Mouse (Mus musculus) intestine, postnatal 0 days (tissue): Measurements from ENCODE around the gene Rhbdf2. TPM values are rescaled to one million over a fixed set of nuclear protein-coding genes. Genes with fewer than 3 reads are reported as not detected.
"Not testable (repeated sequence)": the region's sequence is repeated elsewhere in the genome, so short reads cannot be mapped to it uniquely, and the experiment has no call there.

Experiments used
- ATAC-seq: fragments of 200-750 bp; cut with Nextera tagmentation; 2 replicates; pipeline ENCODE4 v1.8.0; 2017; ENCODE audit warnings: mild to moderate bottlenecking, moderate TSS enrichment, moderate library complexity
- H3K27ac ChIP-seq: fragments of 300-500 bp; sonication (generic); 2 replicates; pipeline ENCODE4 v1.5.1; 2014; ENCODE audit warnings: mild to moderate bottlenecking, low read depth, low read length, moderate library complexity
- H3K27me3 ChIP-seq: fragments of 300-500 bp; sonication (generic); replicated peaks from 2 replicates; pipeline ENCODE4 v1.6.1; 2014; ENCODE audit warnings: low read length, mixed read lengths; ENCODE audit not compliant: control insufficient read depth, insufficient read depth
- H3K36me3 ChIP-seq: fragments of 300-500 bp; sonication (generic); 2 replicates; pipeline ENCODE4 v1.6.1; 2014; ENCODE audit warnings: mild to moderate bottlenecking, moderate library complexity; ENCODE audit not compliant: control insufficient read depth, insufficient read depth
- H3K4me1 ChIP-seq: fragments of 300-500 bp; sonication (generic); replicated peaks from 2 replicates; pipeline ENCODE4 v1.6.1; 2014; ENCODE audit warnings: antibody characterized with exemption, low read length, mixed read lengths; ENCODE audit not compliant: control insufficient read depth, insufficient read depth
- H3K4me2 ChIP-seq: fragments of 300-500 bp; sonication (generic); replicated peaks from 2 replicates; pipeline ENCODE4 v1.6.1; 2014; ENCODE audit warnings: low read depth, mild to moderate bottlenecking, moderate library complexity
- H3K4me3 ChIP-seq: fragments of 300-500 bp; sonication (generic); 2 replicates; pipeline ENCODE4 v1.5.1; 2014; ENCODE audit warnings: low read depth, low read length
- H3K9ac ChIP-seq: fragments of 300-500 bp; sonication (generic); 2 replicates; pipeline ENCODE4 v1.6.1; 2014; ENCODE audit warnings: mild to moderate bottlenecking, low read depth, low read length
- H3K9me3 ChIP-seq: fragments of 300-500 bp; sonication (generic); 2 replicates; pipeline ENCODE4 v1.6.1; 2016; ENCODE audit warnings: mixed run types; ENCODE audit not compliant: control insufficient read depth
- CTCF ChIP-seq: sonication (generic); IDR thresholded peaks from 2 replicates; pipeline ENCODE4 v1.5.1; 2016; ENCODE audit warnings: low read depth, mild to moderate bottlenecking, control low read depth, antibody characterized with exemption, moderate library complexity
- WGBS: fragments of 180-500 bp; shearing (Covaris S2); extraction: QIAGEN DNeasy Blood & Tissue Kit; methylation state at CpG from one replicate; pipeline ENCODE4 v1.1.7; 2014; 5-methylcytosine and 5-hydroxymethylcytosine counted together
- polyA plus RNA-seq: library from polyadenylated mRNA; unstranded; fragments of >200 nt; fragmentation: Nextera tagmentation; extraction: Ambion mirVana; gene quantifications from 2 replicates; pipeline ENCODE4 v1.2.1, GENCODE M21; 2015

The Rhbdf2 gene
- polyA plus RNA-seq, 1 experiment from 2014 or later = 7.6 TPM

DNA sequence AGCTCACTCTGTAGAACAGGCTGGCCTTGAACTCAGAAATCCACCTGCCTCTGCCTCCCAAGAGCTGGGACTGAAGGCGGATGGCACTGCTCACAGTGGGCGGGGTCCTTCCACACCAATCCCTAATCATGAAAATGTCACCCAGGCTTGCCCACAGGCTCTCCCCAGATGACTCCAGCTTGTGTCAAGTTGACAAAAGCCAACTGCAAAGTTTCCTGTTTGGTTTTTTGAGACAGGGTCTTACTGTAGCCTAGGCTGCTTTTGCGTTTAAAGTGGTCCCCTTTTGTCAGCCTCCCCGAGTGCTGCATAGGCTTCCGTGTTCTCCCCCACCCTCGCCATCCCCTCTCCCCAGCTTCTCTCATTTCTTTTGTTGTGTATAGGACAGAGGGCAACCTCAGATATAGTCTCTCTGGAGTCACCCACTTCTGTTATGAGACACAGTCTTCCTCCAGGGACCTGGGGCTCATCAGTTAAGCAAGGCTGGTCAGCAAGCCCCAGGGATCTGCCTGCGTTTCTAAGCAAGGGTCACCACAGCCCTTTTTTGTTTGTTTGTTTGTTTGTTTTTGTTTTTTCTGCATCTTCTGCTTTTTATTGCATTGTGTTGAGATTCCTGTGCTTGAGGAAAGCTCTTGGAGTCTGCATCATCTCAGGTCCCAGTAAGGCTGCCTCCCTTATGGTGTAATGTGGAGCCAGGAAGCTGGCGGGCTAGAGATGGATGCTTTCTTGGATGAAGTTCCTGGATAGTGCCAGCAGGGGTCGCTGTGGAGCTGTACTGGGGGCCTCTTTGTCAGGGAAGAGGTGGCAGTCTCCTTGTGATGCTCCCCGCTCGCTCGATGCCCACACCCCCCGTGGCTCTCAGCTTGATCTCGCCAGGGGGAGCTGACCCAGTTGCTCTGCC, 16.1 kb upstream of the Rhbdf2 start:
- peak; percentile 98 for TF ChIP-seq CTCF
- ATAC-seq = peak; percentile 50; the same call in 1 of the 2 replicates

DNA sequence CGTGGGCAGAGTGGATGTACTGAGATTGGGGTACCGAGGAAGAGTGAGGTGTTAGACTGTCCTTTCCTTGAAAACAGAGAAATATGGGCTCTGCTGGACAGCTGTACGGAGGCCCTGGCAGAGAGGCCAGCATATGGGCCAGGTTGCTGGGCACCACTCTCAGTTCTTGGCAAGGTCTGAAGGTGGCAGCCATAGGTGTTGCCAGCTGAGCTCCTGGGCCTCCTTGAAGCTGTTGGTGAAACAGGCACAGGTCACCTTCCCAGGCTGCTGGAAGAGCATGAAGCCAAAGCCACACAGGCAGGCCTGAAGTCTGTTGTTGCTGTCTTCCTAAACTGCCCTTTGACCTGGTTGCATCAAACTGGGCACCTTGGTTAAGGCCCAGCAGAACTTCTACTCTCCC, 14.9 kb upstream of the Rhbdf2 start:
- no peak overlapping the region for H3K4me3 ChIP-seq
- WGBS = 71% methylated on average over 3 of the region's 3 CpGs
- no peak for ATAC-seq
- TF ChIP-seq CTCF = no peak
- no peaks in the 10 kb centered on the region for H3K4me1 ChIP-seq
- H3K27ac ChIP-seq = no peak overlapping the region
- H3K9ac ChIP-seq = no peak overlapping the region
- H3K27me3 ChIP-seq = peaks cover 3% of the 10 kb centered on the region; the same call in 1 of the 2 replicates
- H3K4me2 ChIP-seq = no peak overlapping the region
- no peaks in the 10 kb centered on the region for H3K36me3 ChIP-seq
- H3K9me3 ChIP-seq = no peaks in the 10 kb centered on the region

More for the DNA sequence above, 16.1 kb upstream of the Rhbdf2 start:
- H3K9me3 ChIP-seq = no peaks in the 10 kb centered on the region
- peaks cover 3% of the 10 kb centered on the region; the same call in 1 of the 2 replicates for H3K27me3 ChIP-seq
- 34% methylated on average over 14 of the region's 14 CpGs for WGBS
- no peaks in the 10 kb centered on the region for H3K36me3 ChIP-seq
- no peak overlapping the region for H3K27ac ChIP-seq
- no peak overlapping the region for H3K4me3 ChIP-seq
- no peak overlapping the region for H3K9ac ChIP-seq
- 0 out of 2 replicates have a peak, but pooled peaks cover 2% of the 10 kb centered on the region for H3K4me1 ChIP-seq
- 0 out of 2 replicates have a peak overlapping the region, but pooled peaks have one; percentile 17 for H3K4me2 ChIP-seq

- peak; percentile 64 for TF ChIP-seq CTCF
- H3K4me1 ChIP-seq = no peaks in the 10 kb centered on the region
- no peak overlapping the region for H3K9ac ChIP-seq
- WGBS = 54% methylated on average over 5 of the region's 5 CpGs
- H3K4me2 ChIP-seq = no peak overlapping the region
- H3K27me3 ChIP-seq = peaks cover 3% of the 10 kb centered on the region; the same call in 1 of the 2 replicates
- no peaks in the 10 kb centered on the region for H3K9me3 ChIP-seq
- no peak for ATAC-seq
- no peak overlapping the region for H3K27ac ChIP-seq
- no peaks in the 10 kb centered on the region for H3K36me3 ChIP-seq
- H3K4me3 ChIP-seq = no peak overlapping the region
These were observed 14.3 kb upstream of the Rhbdf2 start for GRCm38 (mm10) chr11:116641168-116641567.

DNA sequence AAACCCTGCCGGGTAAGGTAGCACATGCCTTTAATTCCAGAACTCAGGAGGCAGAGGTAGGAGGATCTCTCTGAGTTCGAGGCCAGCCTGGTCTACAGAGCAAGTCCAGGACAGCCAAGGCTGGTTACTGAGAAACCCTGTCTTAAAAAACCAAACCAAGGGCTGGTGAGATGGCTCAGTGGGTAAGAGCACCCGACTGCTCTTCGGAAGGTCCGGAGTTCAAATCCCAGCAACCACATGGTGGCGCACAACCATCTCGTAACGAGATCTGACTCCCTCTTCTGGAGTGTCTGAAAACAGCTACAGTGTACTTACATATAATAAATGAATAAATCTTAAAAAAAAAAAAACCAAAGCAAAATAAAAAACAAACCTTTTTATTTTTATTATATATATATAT, 9.8 kb upstream of the Rhbdf2 start:
- H3K27me3 ChIP-seq, H3K9ac ChIP-seq, H3K4me1 ChIP-seq, ATAC-seq, H3K4me2 ChIP-seq, H3K36me3 ChIP-seq, H3K4me3 ChIP-seq, H3K9me3 ChIP-seq, H3K27ac ChIP-seq: not testable (repeated sequence)
- 70% methylated on average over 8 of the region's 8 CpGs for WGBS
- peak; percentile 42; the same call in 1 of the 2 replicates for TF ChIP-seq CTCF

- Histone ChIP-seq H3K36me3 (no peaks in the 10 kb centered on the region), H3K4me2 (no peak overlapping the region), H3K4me1 (no peaks in the 10 kb centered on the region), H3K4me3 (no peak overlapping the region), H3K9ac (no peak overlapping the region), H3K27me3 (no peaks in the 10 kb centered on the region), H3K27ac (no peak overlapping the region), H3K9me3 (no peaks in the 10 kb centered on the region)
- TF ChIP-seq CTCF = no peak
- ATAC-seq = no peak
- 75% methylated on average over 10 of the region's 10 CpGs for WGBS
These were observed 6.1 kb upstream of the Rhbdf2 start for GRCm38 (mm10) chr11:116632962-116633361.

DNA sequence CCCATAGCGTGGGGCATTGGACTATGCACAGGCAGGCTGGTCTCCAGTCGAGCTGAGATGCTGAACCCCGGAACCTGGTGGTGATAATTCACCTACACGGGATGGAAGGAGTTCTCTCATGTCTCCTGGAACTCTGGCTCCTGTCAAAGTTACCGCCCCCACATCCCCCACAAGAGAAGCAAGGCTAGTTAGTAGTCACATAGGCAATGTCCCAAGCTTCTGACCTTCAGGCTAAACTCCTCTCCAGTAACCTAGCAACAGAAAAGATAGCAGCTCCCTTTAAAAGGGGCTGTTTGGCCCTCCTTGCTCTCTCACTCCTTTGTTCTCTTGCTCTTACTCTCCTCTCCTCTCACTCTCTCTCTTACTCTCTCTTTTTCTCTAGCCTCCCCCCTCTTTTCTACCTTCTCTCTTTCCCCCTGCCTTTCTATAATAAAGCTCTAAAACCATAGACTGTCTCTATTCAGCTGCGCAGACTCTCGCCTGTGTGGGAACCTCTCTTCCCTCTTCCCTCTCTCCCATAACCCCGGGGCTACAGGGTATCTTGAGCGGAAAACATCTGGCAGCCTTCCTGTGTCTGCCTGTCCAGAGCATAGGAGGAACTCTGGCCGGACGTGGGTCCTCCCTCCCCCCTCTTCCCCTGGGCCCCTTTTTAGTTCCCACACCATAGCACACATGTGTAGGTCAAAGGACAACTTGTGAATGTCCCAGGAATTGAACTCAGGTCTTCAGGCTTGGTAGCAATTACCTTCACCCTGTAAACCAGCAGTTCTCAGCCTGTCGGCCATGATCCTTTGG, 3.5 kb upstream of the Rhbdf2 start:
- ATAC-seq = no peak
- TF ChIP-seq CTCF = no peak
- 53% methylated on average over 12 of the region's 12 CpGs for WGBS
- Histone ChIP-seq H3K27ac (no peak overlapping the region), H3K4me1 (no peaks in the 10 kb centered on the region), H3K4me2 (no peak overlapping the region), H3K9ac (no peak overlapping the region), H3K27me3 (no peaks in the 10 kb centered on the region), H3K36me3 (no peaks in the 10 kb centered on the region), H3K4me3 (no peak overlapping the region), H3K9me3 (no peaks in the 10 kb centered on the region)
